Mouse (Mus musculus) intestine, postnatal 0 days (tissue): ENCODE measurements around the gene Ppat. TPM values are rescaled to one million over a fixed set of nuclear protein-coding genes. Genes with fewer than 3 reads are reported as not detected.
A peak's percentile ranks its signal among the peaks of the same experiment; 100 is the strongest.

Experiments used
- ATAC-seq: fragments of 200-750 bp; cut with Nextera tagmentation; 2 replicates; pipeline ENCODE4 v1.8.0; 2017; ENCODE audit warnings: mild to moderate bottlenecking, moderate TSS enrichment, moderate library complexity
- H3K27ac ChIP-seq: fragments of 300-500 bp; sonication (generic); 2 replicates; pipeline ENCODE4 v1.5.1; 2014; ENCODE audit warnings: mild to moderate bottlenecking, low read depth, low read length, moderate library complexity
- H3K27me3 ChIP-seq: fragments of 300-500 bp; sonication (generic); replicated peaks from 2 replicates; pipeline ENCODE4 v1.6.1; 2014; ENCODE audit warnings: low read length, mixed read lengths; ENCODE audit not compliant: control insufficient read depth, insufficient read depth
- H3K36me3 ChIP-seq: fragments of 300-500 bp; sonication (generic); 2 replicates; pipeline ENCODE4 v1.6.1; 2014; ENCODE audit warnings: mild to moderate bottlenecking, moderate library complexity; ENCODE audit not compliant: control insufficient read depth, insufficient read depth
- H3K4me1 ChIP-seq: fragments of 300-500 bp; sonication (generic); replicated peaks from 2 replicates; pipeline ENCODE4 v1.6.1; 2014; ENCODE audit warnings: antibody characterized with exemption, low read length, mixed read lengths; ENCODE audit not compliant: control insufficient read depth, insufficient read depth
- H3K4me2 ChIP-seq: fragments of 300-500 bp; sonication (generic); replicated peaks from 2 replicates; pipeline ENCODE4 v1.6.1; 2014; ENCODE audit warnings: low read depth, mild to moderate bottlenecking, moderate library complexity
- H3K4me3 ChIP-seq: fragments of 300-500 bp; sonication (generic); 2 replicates; pipeline ENCODE4 v1.5.1; 2014; ENCODE audit warnings: low read depth, low read length
- H3K9ac ChIP-seq: fragments of 300-500 bp; sonication (generic); 2 replicates; pipeline ENCODE4 v1.6.1; 2014; ENCODE audit warnings: mild to moderate bottlenecking, low read depth, low read length
- H3K9me3 ChIP-seq: fragments of 300-500 bp; sonication (generic); 2 replicates; pipeline ENCODE4 v1.6.1; 2016; ENCODE audit warnings: mixed run types; ENCODE audit not compliant: control insufficient read depth
- CTCF ChIP-seq: sonication (generic); IDR thresholded peaks from 2 replicates; pipeline ENCODE4 v1.5.1; 2016; ENCODE audit warnings: low read depth, mild to moderate bottlenecking, control low read depth, antibody characterized with exemption, moderate library complexity
- WGBS: fragments of 180-500 bp; shearing (Covaris S2); extraction: QIAGEN DNeasy Blood & Tissue Kit; methylation state at CpG from one replicate; pipeline ENCODE4 v1.1.7; 2014; 5-methylcytosine and 5-hydroxymethylcytosine counted together
- polyA plus RNA-seq: library from polyadenylated mRNA; unstranded; fragments of >200 nt; fragmentation: Nextera tagmentation; extraction: Ambion mirVana; gene quantifications from 2 replicates; pipeline ENCODE4 v1.2.1, GENCODE M21; 2015

Gene Ppat
- polyA plus RNA-seq, result 6.5 and 7.3 TPM in 2 replicates

- peak within 1 kb of the TSS; percentile 71 for H3K27ac ChIP-seq
- no peaks in the 10 kb centered on the region for H3K27me3 ChIP-seq
- under 1% methylated on average over 81 of the region's 81 CpGs for WGBS
- H3K4me3 ChIP-seq, result peak within 1 kb of the TSS; percentile 73
- H3K4me2 ChIP-seq, result peak within 1 kb of the TSS; percentile 90
- peak; percentile 24; the same call in 1 of the 2 replicates for TF ChIP-seq CTCF
- H3K9me3 ChIP-seq, result no peaks in the 10 kb centered on the region
- peak; percentile 96 for ATAC-seq
- no peaks in the 10 kb centered on the region for H3K4me1 ChIP-seq
- peak within 1 kb of the TSS; percentile 59 for H3K9ac ChIP-seq
- peaks cover under 1% of the 10 kb centered on the region; the same call in 1 of the 2 replicates for H3K36me3 ChIP-seq
These were observed at the start of gene Ppat, which contains the start of gene Paics for GRCm38 (mm10) chr5:76951106-76952027. Ppat (minus strand) TSS chr5:76951578. Paics (plus strand) TSS chr5:76951307.

GRCm38 (mm10) chr5:76998416-76998815 is 47.0 kb upstream of the Ppat start:
- 37% methylated on average over 5 of the region's 5 CpGs for WGBS
- Histone ChIP-seq H3K9me3 (no peaks in the 10 kb centered on the region), H3K4me3 (no peak overlapping the region), H3K4me2 (no peak overlapping the region), H3K9ac (no peak overlapping the region), H3K4me1 (no peaks in the 10 kb centered on the region), H3K27me3 (no peaks in the 10 kb centered on the region), H3K27ac (no peak overlapping the region), H3K36me3 (peaks cover 68% of the 10 kb centered on the region)
- peak; percentile 67 for TF ChIP-seq CTCF
- ATAC-seq, result no peak

- ATAC-seq, result no peak
- Histone ChIP-seq H3K4me2 (no peak overlapping the region), H3K36me3 (peaks cover 79% of the 10 kb centered on the region), H3K4me1 (no peaks in the 10 kb centered on the region), H3K9me3 (no peaks in the 10 kb centered on the region), H3K27me3 (no peaks in the 10 kb centered on the region), H3K9ac (no peak overlapping the region), H3K27ac (no peak overlapping the region), H3K4me3 (no peak overlapping the region)
- 95% methylated on average over 5 of the region's 5 CpGs for WGBS
- no peak for TF ChIP-seq CTCF
These were observed 41.9 kb upstream of the Ppat start for GRCm38 (mm10) chr5:76993174-76993814.

- Histone ChIP-seq H3K4me1 (no peaks in the 10 kb centered on the region), H3K36me3 (peaks cover 76% of the 10 kb centered on the region), H3K9me3 (no peaks in the 10 kb centered on the region), H3K4me2 (no peak overlapping the region), H3K27me3 (no peaks in the 10 kb centered on the region), H3K27ac (no peak overlapping the region), H3K4me3 (no peak overlapping the region), H3K9ac (no peak overlapping the region)
- ATAC-seq, result no peak
- no peak for TF ChIP-seq CTCF
- WGBS, result 95% methylated on average over 3 of the region's 3 CpGs
These were observed 39.4 kb upstream of the Ppat start for GRCm38 (mm10) chr5:76990789-76991188.

GRCm38 (mm10) chr5:76984015-76984414 is 32.6 kb upstream of the Ppat start:
- no peak overlapping the region for H3K4me3 ChIP-seq
- ATAC-seq, result no peak
- H3K9ac ChIP-seq, result no peak overlapping the region
- H3K4me2 ChIP-seq, result no peak overlapping the region
- TF ChIP-seq CTCF, result no peak
- WGBS, result 92% methylated on average over 11 of the region's 11 CpGs
- peaks cover 73% of the 10 kb centered on the region for H3K36me3 ChIP-seq
- no peaks in the 10 kb centered on the region for H3K9me3 ChIP-seq
- no peaks in the 10 kb centered on the region for H3K4me1 ChIP-seq
- H3K27ac ChIP-seq, result no peak overlapping the region
- no peaks in the 10 kb centered on the region for H3K27me3 ChIP-seq

GRCm38 (mm10) chr5:76975736-76976135 is 24.4 kb upstream of the Ppat start:
- Histone ChIP-seq H3K27me3 (no peaks in the 10 kb centered on the region), H3K4me3 (peak overlapping the region; percentile 94), H3K4me2 (peak overlapping the region; percentile 89), H3K9ac (peak overlapping the region; percentile 79), H3K36me3 (peaks cover 23% of the 10 kb centered on the region), H3K9me3 (no peaks in the 10 kb centered on the region), H3K27ac (no peak overlapping the region), H3K4me1 (no peaks in the 10 kb centered on the region)
- TF ChIP-seq CTCF, result no peak
- WGBS, result 84% methylated on average over 8 of the region's 8 CpGs
- ATAC-seq, result no peak
